Mouse (Mus musculus): ENCODE measurements at regions not wholly inside any gene's neighbourhood (a gene's known extent, or its start where the extent isn't known, plus 50 kb on each side); places are given as distances from the start of the nearest gene placed in this dataset.

DNA sequence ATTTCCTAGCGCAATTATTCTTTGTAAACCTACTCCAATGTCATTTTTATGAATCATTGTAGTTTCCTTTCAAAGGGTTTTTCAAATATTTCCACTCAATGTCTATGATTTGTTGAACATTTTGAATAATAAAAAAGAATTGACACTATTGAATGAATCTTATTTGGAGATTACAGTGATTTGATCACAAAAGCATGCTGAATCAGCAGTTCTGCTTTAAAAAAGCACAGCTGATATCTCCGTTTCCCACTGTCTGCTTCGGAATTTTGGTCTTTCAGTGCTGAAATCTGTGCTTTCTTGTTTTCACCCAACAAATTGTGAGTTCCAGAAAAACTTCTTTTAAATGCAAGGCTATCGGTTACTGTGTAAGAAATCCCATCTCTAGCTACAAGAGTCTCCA, 912.7 kb downstream of the Cdh9 start:
- TF ChIP-seq ZC3H11A (IDR thresholded peaks at IDR 0.05; ENCODE audit: borderline replicate concordance, low read depth, low read length) (no peak), HCFC1 (IDR thresholded peaks at IDR 0.05; ENCODE audit: borderline replicate concordance, insufficient read depth, low read length) (no peak), MAFK (IDR thresholded peaks at IDR 0.05; ENCODE audit: insufficient read depth, low read depth, low read length) (peak; percentile 96), CHD2 (IDR thresholded peaks at IDR 0.05; ENCODE audit: low read depth, low read length) (no peak), ZNF384 (IDR thresholded peaks at IDR 0.05; ENCODE audit: low read depth, low read length) (no peak)

All from ES-E14 (cell line).